Mouse (Mus musculus) spleen, adult 2 months (tissue): ENCODE measurements around the gene Hdac9. TPM values are rescaled to one million over a fixed set of nuclear protein-coding genes. Genes with fewer than 3 reads are reported as not detected.

Experiments
- DNase-seq, 2 experiments: peaks; one replicate each; pipeline versions ENCODE4 v3.0.0 to v3.0.0-alpha.2; 2012 to 2021; ENCODE audit warnings: low spot score in 2 of 2, low read depth in 1 of 2
- H3K27ac ChIP-seq: fragments of 200-500 bp; 2 replicates; pipeline ENCODE4 v1.5.1; 2012; ENCODE audit warnings: low read length, inconsistent platforms; ENCODE audit not compliant: insufficient read depth
- H3K27me3 ChIP-seq: fragments of 200-500 bp; 2 replicates; pipeline ENCODE4 v1.6.1; 2012; ENCODE audit warnings: mild to moderate bottlenecking, moderate library complexity, low read length, inconsistent platforms; ENCODE audit not compliant: control insufficient read depth, insufficient read depth
- H3K36me3 ChIP-seq: fragments of 200-500 bp; 2 replicates; pipeline ENCODE4 v1.6.1; 2012; ENCODE audit warnings: mild to moderate bottlenecking, low read length, inconsistent platforms; ENCODE audit not compliant: control insufficient read depth, insufficient read depth
- H3K4me1 ChIP-seq: fragments of 200-500 bp; 2 replicates; pipeline ENCODE4 v1.6.1; 2011; ENCODE audit warnings: inconsistent platforms; ENCODE audit not compliant: control insufficient read depth, insufficient read depth, insufficient read length
- H3K4me3 ChIP-seq: fragments of 200-500 bp; 2 replicates; pipeline ENCODE4 v1.5.1; 2011; ENCODE audit warnings: mild to moderate bottlenecking, inconsistent platforms; ENCODE audit not compliant: insufficient read depth, insufficient read length; ENCODE audit errors: extremely low read depth
- CTCF ChIP-seq: fragments of 200-500 bp; IDR thresholded peaks from 2 replicates; pipeline ENCODE4 v1.5.1; 2011; ENCODE audit warnings: mild to moderate bottlenecking, inconsistent platforms; ENCODE audit not compliant: insufficient read depth, insufficient read length, insufficient replicate concordance; ENCODE audit errors: extremely low read depth
- POLR2A ChIP-seq: fragments of 200-500 bp; IDR thresholded peaks from 2 replicates; pipeline ENCODE4 v1.6.1; 2011; ENCODE audit warnings: low read depth, low read length, inconsistent platforms
- WGBS: fragments of 180-500 bp; shearing (Covaris S2); methylation state at CpG from one replicate; pipeline ENCODE4 v1.1.7; 2018; 5-methylcytosine and 5-hydroxymethylcytosine counted together
- polyA plus RNA-seq: library from polyadenylated mRNA; depleted of rRNA; stranded (reverse); fragments of >200 nt; gene quantifications from 2 replicates; pipeline ENCODE4 v1.2.3, GENCODE M21; 2012

The Hdac9 gene
- polyA plus RNA-seq, 1 experiment, result 8.9 TPM

DNA sequence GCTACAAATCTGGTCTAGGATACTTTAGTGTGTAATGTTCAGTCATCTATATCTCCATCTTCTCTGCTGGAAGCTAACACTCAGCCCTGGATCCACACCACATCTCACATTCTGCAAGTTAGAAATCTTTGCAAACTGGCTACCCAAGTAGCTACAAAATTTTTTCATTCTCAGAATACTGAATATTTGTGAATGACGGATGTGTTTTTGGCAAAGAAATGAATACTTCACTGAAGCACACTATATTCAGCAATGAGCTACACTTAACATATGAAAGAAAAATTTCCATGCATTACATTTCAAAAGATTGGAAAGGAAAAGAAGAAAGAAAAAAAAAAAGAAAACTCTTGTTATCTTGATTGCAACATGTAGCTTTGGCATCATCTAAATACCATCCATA, 410.6 kb downstream of the Hdac9 start:
- peaks cover 11% of the 10 kb centered on the region for H3K4me1 ChIP-seq
- H3K36me3 ChIP-seq, result no peaks in the 10 kb centered on the region
- no peaks in the 10 kb centered on the region for H3K27me3 ChIP-seq
- WGBS, result 94% methylated on average over 1 of the region's 1 CpGs
- no peak for TF ChIP-seq CTCF
- no peak for TF ChIP-seq POLR2A
- H3K27ac ChIP-seq, result no peak overlapping the region
- DNase-seq, result no peak
- H3K4me3 ChIP-seq, result no peak overlapping the region

- TF ChIP-seq CTCF (no peak), POLR2A (no peak)
- whole genome bisulfite sequencing, result 41% methylated on average over 9 of the region's 9 CpGs
- Histone ChIP-seq H3K27me3 (no peaks in the 10 kb centered on the region), H3K27ac (peak overlapping the region; percentile 74), H3K4me3 (no peak overlapping the region), H3K36me3 (no peaks in the 10 kb centered on the region), H3K4me1 (peaks cover 11% of the 10 kb centered on the region)
- DNase-seq, result no peak
These were observed 417.9 kb downstream of the Hdac9 start for GRCm38 (mm10) chr12:34498751-34499626.

- 59% methylated on average over 8 of the region's 8 CpGs for WGBS
- Histone ChIP-seq H3K27ac (no peak overlapping the region), H3K4me1 (peaks cover 11% of the 10 kb centered on the region), H3K27me3 (no peaks in the 10 kb centered on the region), H3K4me3 (no peak overlapping the region), H3K36me3 (no peaks in the 10 kb centered on the region)
- TF ChIP-seq CTCF (no peak), POLR2A (no peak)
- no peak for DNase-seq
These were observed 418.6 kb downstream of the Hdac9 start for GRCm38 (mm10) chr12:34498331-34498730.

- Histone ChIP-seq H3K36me3 (no peaks in the 10 kb centered on the region), H3K27ac (0 out of 2 replicates have a peak overlapping the region, but pooled peaks have one; percentile 22), H3K27me3 (no peaks in the 10 kb centered on the region), H3K4me1 (peaks cover 9% of the 10 kb centered on the region), H3K4me3 (no peak overlapping the region)
- TF ChIP-seq POLR2A, result no peak
- TF ChIP-seq CTCF, result no peak
- 62% methylated on average over 3 of the region's 3 CpGs for WGBS
- DNase-seq, result no peak
These were observed 419.2 kb downstream of the Hdac9 start for GRCm38 (mm10) chr12:34497702-34498101.

GRCm38 (mm10) chr12:34495940-34496339, 421.0 kb downstream of the Hdac9 start:
- 41% methylated on average over 3 of the region's 3 CpGs for WGBS
- no peak for TF ChIP-seq POLR2A
- TF ChIP-seq CTCF, result no peak
- Histone ChIP-seq H3K27me3 (no peaks in the 10 kb centered on the region), H3K4me3 (peak overlapping the region; percentile 48), H3K27ac (peak overlapping the region; percentile 32; the same call in 1 of the 2 replicates), H3K36me3 (no peaks in the 10 kb centered on the region), H3K4me1 (peaks cover 5% of the 10 kb centered on the region)
- no peak for DNase-seq

DNA sequence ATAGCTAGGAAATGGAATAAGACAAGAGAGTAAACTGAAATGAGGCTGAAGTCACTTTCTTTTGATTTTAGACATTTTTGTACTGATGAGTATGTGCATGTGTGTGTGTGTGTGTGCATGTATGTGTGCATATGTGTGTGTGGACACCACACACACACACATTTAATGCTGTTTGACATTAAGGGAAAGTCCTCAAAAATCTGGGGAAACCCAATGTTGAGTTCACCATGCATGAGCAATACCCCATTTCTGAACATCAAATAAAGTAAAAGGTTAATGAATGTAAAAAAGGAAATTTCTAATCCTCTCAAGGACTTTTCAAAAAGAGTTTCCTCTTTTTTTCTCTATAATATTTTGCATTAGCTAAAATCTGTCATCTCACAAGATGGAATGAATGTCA, 427.3 kb downstream of the Hdac9 start:
- Histone ChIP-seq H3K27ac (no peak overlapping the region), H3K27me3 (no peaks in the 10 kb centered on the region), H3K4me3 (no peak overlapping the region), H3K4me1 (peaks cover 3% of the 10 kb centered on the region; the same call in 1 of the 2 replicates), H3K36me3 (no peaks in the 10 kb centered on the region)
- no peak for TF ChIP-seq POLR2A
- no peak for TF ChIP-seq CTCF
- DNase-seq, result no peak

DNA sequence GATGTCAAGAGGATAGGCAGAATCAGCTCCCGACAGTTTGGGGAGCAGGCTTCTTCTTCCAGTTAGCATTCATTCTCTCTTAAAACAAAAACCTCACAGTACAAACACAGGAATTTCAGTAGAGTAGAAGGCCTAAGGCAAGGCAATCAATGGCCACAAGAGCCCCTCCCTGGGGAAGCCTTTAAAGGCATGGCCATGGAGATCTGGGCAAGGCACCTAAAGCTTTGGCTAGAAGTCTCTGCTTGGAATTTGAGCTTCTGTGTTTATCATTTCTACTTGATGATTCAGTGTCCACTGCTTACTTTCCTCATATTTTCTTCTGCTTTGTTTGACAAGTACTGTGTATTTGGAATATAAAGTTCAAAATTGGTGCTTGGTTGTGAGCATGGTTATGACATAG, 429.2 kb downstream of the Hdac9 start:
- Histone ChIP-seq H3K4me1 (peaks cover 3% of the 10 kb centered on the region; the same call in 1 of the 2 replicates), H3K36me3 (no peaks in the 10 kb centered on the region), H3K27ac (no peak overlapping the region), H3K4me3 (no peak overlapping the region), H3K27me3 (no peaks in the 10 kb centered on the region)
- no peak for TF ChIP-seq POLR2A
- no peak for TF ChIP-seq CTCF
- WGBS, result 94% methylated on average over 1 of the region's 1 CpGs
- no peak for DNase-seq
